Mouse (Mus musculus): ENCODE results near the gene Plcb4.
A peak's percentile ranks its signal among the peaks of the same experiment; 100 is the strongest.

Plcb4 gene

DNA sequence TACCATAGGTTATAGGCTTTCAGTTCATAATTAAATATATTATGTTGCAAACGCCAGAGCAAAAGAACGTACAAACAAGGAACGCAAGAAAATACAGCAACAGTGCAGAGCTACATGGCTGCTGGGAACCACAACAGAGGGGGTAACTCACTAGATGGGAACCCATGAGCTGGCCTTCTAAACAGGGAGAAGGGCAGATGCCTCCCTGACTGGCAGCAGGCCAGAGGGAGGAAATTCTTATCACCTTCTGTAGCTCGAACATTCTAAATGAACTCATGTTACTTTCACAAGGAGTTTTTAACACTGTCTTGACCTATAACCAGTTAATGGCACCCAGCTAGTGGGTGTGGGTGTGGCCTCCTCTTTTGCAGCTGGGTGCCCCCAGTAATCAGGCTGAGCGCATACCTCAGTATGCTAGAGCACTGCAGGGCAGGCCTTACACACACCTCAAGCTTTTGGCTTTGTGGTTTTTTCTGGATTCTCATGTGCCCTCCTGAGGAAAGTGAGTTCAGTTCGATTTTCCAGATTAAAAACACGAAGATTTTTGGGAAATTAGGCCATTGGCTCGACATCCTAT, 102.5 kb downstream of the Plcb4 start:
- no peak for DNase-seq (ENCODE audit: low read depth)

- DNase-seq (ENCODE audit: low read depth) = no peak
These were observed 105.9 kb downstream of the Plcb4 start for GRCm38 (mm10) chr2:135764706-135765105.

DNA sequence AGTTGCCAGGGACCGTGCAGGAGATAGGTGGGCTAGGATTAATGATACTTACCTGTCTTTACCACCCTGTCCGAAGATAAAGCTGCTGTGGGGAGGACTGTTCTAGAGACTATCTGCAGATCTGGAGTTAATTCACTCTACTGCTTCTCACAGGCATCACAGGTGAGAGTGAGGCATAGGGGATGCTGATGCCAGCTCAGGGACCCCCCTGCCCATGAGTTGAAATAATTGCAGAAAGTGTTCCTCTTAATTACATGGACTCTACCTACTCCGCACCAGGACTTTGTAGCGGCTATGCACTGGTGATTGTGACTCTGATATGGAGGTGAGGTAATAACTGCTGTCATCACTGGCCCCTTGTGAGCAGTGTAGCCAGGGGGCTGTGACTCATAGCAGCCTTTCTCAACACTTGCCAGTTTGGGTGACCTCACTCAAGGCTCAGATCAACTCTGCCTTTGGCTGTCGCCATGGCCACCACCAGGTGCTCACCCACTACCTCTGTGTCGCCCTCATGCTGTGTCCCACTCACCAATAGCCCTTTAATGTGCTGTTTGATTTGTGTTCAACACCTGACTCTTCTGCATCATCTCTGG, 107.8 kb downstream of the Plcb4 start:
- DNase-seq (ENCODE audit: low read depth) = no peak

GRCm38 (mm10) chr2:135767535-135767934, 108.7 kb downstream of the Plcb4 start:
- DNase-seq (ENCODE audit: low read depth) = no peak

DNA sequence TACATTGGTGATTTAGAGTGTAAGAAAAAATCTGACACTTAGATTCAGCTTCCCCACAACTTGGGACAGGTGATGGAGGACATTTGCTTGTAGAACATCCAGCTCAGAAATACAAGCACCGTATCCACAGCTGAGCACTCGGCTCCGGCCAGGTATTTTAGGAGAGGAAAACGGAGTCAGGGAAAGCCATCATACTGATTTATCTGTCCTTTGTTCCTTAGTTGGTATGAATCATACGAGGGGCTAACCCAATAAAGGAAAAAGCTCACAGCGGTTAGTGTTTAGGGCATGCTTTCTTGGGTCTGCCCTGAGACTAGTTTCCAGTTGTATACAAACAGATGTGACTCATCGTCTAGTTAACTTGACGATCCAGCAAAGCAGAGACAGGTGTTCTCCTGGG, 110.9 kb downstream of the Plcb4 start:
- no peak for DNase-seq (ENCODE audit: low read depth)

- no peak for DNase-seq (ENCODE audit: low read depth)
These were observed 111.4 kb downstream of the Plcb4 start for GRCm38 (mm10) chr2:135770226-135770625.

DNA sequence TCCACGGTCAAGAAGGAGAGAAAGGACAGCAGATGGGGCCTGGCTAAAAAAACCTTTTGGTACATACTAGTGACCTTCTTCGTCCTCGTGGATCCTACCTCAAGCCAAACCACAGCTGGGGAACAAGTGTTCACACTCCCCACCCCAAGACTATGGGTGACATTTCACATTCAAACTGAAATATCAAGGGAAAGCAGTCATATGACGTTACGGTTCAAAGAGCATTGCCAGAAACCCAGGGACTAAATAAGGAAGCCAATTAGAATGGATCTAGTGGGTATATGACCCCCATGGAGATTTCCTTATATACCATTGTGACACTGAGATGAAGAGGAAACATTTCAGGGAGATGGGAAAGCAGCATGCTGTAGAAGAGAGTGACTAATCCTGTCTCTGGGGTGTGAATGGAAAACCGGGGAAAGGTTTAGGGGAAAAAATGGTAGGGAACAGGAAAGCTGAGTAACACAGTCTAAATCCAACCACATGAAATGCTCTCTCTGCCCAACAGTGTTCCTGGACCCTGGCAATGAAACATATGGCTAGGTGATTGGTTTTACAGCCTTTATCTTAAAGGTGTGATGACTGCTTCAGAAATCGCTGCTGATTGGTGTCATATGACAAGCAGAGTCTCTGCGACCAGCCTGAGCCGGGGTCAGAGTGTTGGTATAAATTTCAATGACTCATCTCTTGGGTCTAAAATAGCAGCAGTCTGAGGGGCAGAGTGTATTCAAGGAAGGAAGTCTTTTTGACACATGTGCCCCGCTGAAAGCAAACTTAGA, 114.6 kb downstream of the Plcb4 start:
- peak; percentile 4 for DNase-seq (ENCODE audit: low read depth)

- DNase-seq (ENCODE audit: low read depth) = no peak
These were observed 116.2 kb downstream of the Plcb4 start for GRCm38 (mm10) chr2:135775026-135775425.

GRCm38 (mm10) chr2:135776131-135776775, 117.4 kb downstream of the Plcb4 start:
- DNase-seq (ENCODE audit: low read depth) = no peak

- DNase-seq (ENCODE audit: low read depth) = no peak
These were observed 122.6 kb downstream of the Plcb4 start for GRCm38 (mm10) chr2:135781391-135781790.

- DNase-seq (ENCODE audit: low read depth) = no peak
These were observed 128.6 kb downstream of the Plcb4 start for GRCm38 (mm10) chr2:135787415-135787814.

DNA sequence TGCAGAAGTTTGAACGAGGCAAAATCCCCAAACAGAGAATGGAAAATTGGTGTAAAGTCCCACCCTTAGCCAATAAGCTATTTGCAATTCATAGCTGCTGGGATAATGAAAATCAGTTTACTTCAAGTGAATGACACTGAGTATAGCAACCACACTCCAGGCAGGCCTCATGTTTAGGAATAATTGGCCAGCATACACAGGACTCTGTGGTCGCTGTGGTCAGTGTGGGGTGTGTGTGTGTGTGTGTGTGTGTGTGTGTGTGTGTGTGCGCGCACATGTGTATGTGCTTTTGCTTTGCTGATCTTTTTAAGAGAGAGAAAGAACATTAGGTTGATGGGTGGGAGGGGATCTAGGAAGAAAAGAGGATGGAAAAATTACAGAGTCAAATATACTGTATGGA, 134.1 kb downstream of the Plcb4 start:
- no peak for DNase-seq (ENCODE audit: low read depth)

GRCm38 (mm10) chr2:135796684-135797083, 137.9 kb downstream of the Plcb4 start:
- DNase-seq (ENCODE audit: low read depth) = peak; percentile 2

- DNase-seq (ENCODE audit: low read depth) = no peak
These were observed 139.1 kb downstream of the Plcb4 start for GRCm38 (mm10) chr2:135797677-135798546.

DNA sequence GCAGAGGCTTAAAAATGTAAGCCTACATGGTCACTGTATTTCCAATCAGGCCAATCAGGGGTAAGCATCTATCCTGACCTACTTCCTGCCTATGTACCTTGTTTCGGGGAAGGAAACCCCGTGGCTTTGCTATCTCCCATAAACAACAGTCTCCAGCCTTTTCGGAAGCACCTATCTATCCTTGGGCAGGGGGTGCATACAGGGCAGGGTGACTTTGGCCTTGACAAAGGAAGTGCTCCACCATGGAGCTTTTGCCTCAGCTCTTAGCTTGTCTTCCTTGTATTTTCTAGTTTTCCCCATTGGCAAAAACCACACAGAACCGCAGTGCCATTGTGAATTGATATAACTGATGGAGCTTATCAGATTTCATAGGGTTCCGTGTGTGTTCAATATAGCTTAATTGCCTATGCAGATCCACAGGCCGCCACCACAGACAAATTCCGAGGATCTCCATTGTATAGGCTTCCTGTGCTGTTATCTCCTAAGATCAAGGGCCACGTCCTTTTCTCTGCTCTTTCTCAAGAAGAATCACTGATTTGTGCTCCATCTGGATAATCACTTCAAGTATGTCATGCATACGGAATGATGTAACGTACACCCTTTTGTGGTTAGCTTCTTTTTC, 140.4 kb downstream of the Plcb4 start:
- DNase-seq (ENCODE audit: low read depth) = no peak

DNA sequence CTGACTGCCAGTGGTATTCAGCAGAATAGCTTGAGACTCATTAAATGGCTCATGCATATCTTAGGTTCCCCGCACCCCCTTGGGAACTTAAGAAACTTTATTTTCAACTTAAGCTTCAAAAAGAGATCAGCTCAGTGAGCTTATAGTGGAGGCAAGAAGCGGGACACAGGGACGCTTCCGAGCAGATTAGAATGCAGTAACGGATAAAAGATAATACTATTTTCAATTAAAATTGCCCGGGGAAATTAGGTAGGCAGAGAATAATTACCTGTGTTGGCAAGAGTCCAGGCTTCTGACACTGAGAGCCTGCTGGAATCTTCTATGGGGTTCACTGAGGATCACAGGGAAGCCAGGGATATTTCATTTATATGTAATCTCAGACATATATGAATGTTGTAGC, 141.6 kb downstream of the Plcb4 start:
- no peak for DNase-seq (ENCODE audit: low read depth)

DNA sequence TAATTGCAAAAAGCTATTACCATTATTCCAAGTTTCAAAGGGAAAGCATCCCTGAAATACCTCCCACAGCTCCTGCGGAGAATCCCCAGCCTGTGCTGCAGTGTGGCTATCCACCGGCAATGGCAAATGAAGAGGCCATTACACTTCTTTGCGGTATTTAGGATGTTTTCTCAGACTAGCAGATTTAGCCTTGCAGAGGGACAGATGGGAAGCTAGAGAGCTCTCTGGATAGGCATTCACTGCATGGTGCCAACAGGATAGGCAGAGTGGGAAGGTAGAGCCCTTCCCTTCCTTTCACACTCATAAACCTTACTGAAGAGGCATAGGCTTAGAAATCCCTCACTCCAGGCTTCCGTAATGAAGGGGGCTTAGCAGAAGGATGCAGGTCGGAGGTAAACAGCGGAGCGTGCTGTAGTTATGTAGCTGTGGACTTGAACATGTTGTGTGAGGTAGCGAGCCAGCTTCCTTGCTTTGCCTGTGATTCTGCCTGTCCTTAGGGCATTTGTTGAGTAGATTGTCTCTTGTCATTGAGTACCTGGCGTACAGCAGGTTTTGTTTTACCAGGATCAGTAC, 144.2 kb downstream of the Plcb4 start:
- DNase-seq (ENCODE audit: low read depth) = no peak

DNA sequence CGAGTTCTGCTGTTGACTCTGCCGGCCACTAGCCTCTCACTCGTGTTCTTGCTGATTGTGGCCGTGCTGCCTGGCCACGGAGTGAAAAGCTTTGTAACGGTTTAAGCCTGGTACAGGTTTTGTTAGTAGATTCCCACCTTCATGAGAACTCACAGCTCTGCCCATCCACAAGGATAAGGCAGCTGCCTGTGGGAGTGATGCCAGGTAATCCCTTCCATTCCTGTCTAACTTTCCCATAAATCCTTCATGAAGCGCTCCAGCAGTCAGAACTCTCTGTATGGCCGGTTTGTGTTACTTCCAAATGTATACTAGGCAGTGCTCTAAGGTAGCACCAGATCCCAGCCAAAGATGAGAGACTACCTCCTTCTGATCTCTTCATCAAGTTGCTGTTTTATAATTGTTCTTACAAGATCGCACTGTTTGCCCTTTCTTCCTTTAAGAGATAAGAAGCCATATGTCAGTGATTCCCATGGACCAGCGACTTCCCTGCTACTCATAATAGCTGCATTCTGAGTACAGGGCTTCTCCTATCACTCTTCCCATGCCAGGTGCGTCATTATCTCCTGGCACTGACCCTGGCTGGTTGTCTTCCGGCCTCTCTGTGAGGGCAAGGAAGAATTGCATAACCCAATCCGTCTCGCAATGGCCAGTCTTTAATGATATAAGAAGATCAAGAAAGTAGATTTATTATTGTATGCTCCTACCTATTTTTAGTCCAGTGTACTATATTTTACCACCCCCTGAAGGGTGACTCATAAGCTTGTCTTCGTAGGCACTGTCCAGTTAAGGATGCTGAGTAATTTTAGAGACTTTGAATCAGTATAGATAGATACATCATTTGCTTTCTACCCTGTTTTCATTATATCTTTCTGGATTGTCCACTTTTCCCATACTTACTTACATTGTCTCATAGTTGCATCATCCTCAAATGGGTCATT, 147.2 kb downstream of the Plcb4 start:
- DNase-seq (ENCODE audit: low read depth) = no peak

DNA sequence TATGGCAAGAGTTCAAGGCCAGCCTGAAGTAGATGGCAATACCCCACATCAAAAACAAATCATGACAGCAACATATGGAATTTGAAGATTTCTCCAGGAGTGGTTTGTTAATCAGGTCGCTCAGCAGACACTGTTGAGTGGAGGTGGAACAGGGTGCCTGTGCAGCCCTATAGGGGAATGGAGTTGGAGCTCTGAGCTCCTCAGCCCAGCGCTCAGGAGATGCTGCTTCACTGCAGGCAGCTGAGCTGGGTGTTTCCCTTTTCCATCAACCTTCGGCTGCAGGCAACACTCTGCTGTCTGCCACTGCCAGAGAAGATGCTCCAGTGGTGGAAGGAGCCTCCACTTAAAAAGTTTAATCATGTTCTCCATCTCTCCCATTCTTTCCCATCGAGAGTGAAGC, 149.5 kb downstream of the Plcb4 start:
- DNase-seq (ENCODE audit: low read depth) = no peak

- no peak for DNase-seq (ENCODE audit: low read depth)
These were observed 152.0 kb downstream of the Plcb4 start for GRCm38 (mm10) chr2:135810841-135811240.
